Mouse (Mus musculus) G1E (cell line): ENCODE data around the gene Zfp423. TPM values are rescaled to one million over a fixed set of nuclear protein-coding genes. Genes with fewer than 3 reads are reported as not detected.

Experiments used
- ATAC-seq: 2 replicates; pipeline ENCODE4 v1.8.0; 2016; ENCODE audit warnings: mild to moderate bottlenecking; ENCODE audit not compliant: insufficient number of reproducible peaks, poor library complexity, low FRiP score, severe bottlenecking; ENCODE audit errors: extremely low read depth
- DNase-seq: peaks from one replicate; pipeline ENCODE4 v3.0.0; 2012; ENCODE audit warnings: low spot score
- H3K27me3 ChIP-seq: 2 replicates; pipeline ENCODE4 v1.6.1; 2012; ENCODE audit warnings: mild to moderate bottlenecking, low read length, inconsistent platforms; ENCODE audit not compliant: insufficient read depth
- H3K36me3 ChIP-seq: replicated peaks from 2 replicates; pipeline ENCODE3; 2012; ENCODE audit warnings: mild to moderate bottlenecking, inconsistent platforms
- H3K4me1 ChIP-seq: 2 replicates; pipeline ENCODE4 v1.6.1; 2012; ENCODE audit warnings: low read depth, low read length, inconsistent platforms, mixed read lengths; ENCODE audit not compliant: insufficient read depth
- H3K4me3 ChIP-seq: 2 replicates; pipeline ENCODE4 v1.5.1; 2012; ENCODE audit warnings: low read depth, mild to moderate bottlenecking, inconsistent platforms, low read length, moderate library complexity, mixed read lengths
- H3K9me3 ChIP-seq: replicated peaks from 2 replicates; pipeline ENCODE4 v1.6.1; 2012; ENCODE audit warnings: inconsistent platforms
- CTCF ChIP-seq: IDR thresholded peaks from 2 replicates; pipeline ENCODE4 v1.5.1; 2012; ENCODE audit warnings: low read depth, low read length, inconsistent platforms, mixed read lengths
- GATA1 ChIP-seq: IDR thresholded peaks from 2 replicates; pipeline ENCODE4 v1.6.1; 2012; ENCODE audit warnings: borderline replicate concordance, low read length, inconsistent platforms, mixed read lengths
- GATA2 ChIP-seq: IDR thresholded peaks from 2 replicates; pipeline ENCODE4 v1.6.1; 2012; ENCODE audit warnings: low read depth, low read length, inconsistent platforms, borderline replicate concordance
- POLR2AphosphoS5 ChIP-seq: IDR thresholded peaks from 2 replicates; pipeline ENCODE4 v1.6.1; 2012; ENCODE audit warnings: low read depth, low read length, inconsistent platforms; ENCODE audit not compliant: insufficient replicate concordance
- TAL1 ChIP-seq: conservative IDR thresholded peaks from 2 replicates; pipeline ENCODE4 v1.6.1; 2012; ENCODE audit warnings: low read depth, low read length, inconsistent platforms, mixed read lengths
- polyA plus RNA-seq: library from polyadenylated mRNA; stranded (reverse); fragments of >175 nt; gene quantifications from 2 replicates; pipeline ENCODE4 v1.2.3, GENCODE M21; 2012
- total RNA-seq, 2 experiments: library from RNA; stranded (forward) in 1 of 2; stranded (reverse) in 1 of 2; fragments of 200-1000 nt in 1 of 2; fragments of >200 nt in 1 of 2; fragmentation: Nextera tagmentation in 1 of 2; gene quantifications; 2 replicates each; pipeline ENCODE4 v1.2.3; 2014 to 2017

Gene Zfp423
- total and polyA plus RNA-seq, 3 experiments, result not detected

DNA sequence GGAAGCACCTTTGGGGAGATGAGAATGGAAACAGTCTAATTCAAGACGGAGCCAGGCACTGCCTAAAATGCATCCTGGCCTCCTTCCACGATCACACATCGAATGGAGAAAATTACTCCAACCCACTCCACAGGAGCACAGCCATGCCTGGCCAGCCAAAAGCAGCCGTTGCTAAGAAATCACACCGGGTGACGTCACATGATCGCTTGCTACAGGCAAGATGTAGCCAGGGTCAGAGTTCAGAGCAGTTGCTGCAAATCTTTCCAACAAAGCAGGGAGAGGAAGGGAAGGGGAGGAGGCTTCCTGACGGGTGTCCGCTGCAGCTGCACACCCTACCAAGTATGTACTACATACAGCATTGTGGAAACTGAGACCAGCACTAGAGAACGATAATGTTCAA is 83.9 kb downstream of the Zfp423 start:
- Histone ChIP-seq H3K9me3 (peaks cover 72% of the 10 kb centered on the region), H3K4me1 (no peaks in the 10 kb centered on the region), H3K27me3 (no peaks in the 10 kb centered on the region), H3K4me3 (no peak overlapping the region), H3K36me3 (no peaks in the 10 kb centered on the region)
- ATAC-seq (no peak), DNase-seq (no peak)
- TF ChIP-seq POLR2AphosphoS5 (no peak), TAL1 (no peak), CTCF (no peak), GATA2 (no peak), GATA1 (no peak)

DNA sequence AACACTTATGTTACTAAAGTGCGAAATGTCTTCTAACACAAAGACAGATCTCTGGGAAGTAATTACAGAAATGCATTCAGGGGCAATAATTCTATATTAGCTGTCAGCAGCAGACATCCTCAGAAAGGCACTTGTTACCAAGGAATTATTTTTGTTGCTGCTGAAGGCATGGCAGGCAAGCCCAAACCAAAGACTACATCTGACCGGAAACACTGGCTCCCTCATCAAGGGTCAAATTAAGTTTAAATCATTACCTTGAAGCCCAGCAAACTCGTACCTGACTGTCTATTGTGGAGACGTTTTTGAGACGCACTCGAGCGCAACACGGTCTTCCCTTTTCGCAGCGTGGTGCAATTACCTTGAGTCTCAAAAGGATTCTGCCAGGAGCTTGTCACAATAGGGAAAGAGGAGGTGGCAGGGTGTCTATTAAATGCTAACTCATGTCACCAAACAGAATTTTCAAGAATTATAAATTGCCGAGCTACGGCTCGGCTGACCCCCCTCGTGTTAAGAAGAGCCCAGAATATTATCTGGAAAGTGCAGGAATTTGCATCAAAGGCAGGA is 86.3 kb downstream of the Zfp423 start:
- DNase-seq (no peak), ATAC-seq (no peak)
- TF ChIP-seq CTCF, result no peak
- no peak for TF ChIP-seq GATA2
- no peak for TF ChIP-seq GATA1
- no peak for TF ChIP-seq TAL1
- no peak for TF ChIP-seq POLR2AphosphoS5

DNA sequence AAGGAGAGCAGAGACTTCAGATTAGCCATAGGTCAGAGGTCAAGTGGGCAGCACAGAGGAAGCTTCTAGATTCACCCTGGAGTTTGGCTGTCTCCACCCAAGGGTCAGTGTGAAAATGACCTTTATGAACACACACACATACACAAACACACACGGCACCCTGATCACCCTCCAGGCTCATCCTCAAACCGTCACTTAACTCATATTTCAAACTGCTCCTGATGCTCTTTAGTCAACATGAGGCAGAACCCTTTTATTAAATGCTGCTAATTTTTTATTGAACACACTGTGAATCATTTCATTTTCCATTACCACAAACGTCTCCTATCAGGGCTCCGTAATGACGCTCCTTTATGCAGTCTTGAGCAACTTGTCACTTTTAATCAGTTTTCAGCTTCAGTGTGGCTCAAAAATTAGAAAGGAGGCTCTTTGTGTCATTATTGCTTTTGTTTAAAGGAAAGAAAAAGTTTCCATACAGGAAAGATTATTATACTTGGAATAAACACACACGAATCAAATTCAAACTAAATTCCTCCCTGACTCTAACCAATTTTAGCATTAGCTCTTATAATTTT is 87.0 kb downstream of the Zfp423 start:
- H3K27me3 ChIP-seq, result no peaks in the 10 kb centered on the region
- no peak for TF ChIP-seq TAL1
- no peak for TF ChIP-seq GATA2
- no peak for TF ChIP-seq GATA1
- TF ChIP-seq POLR2AphosphoS5, result no peak
- TF ChIP-seq CTCF, result no peak
- H3K36me3 ChIP-seq, result no peaks in the 10 kb centered on the region
- DNase-seq, result no peak
- ATAC-seq, result no peak
- H3K4me3 ChIP-seq, result no peak overlapping the region
- no peaks in the 10 kb centered on the region for H3K4me1 ChIP-seq
- H3K9me3 ChIP-seq, result peaks cover 76% of the 10 kb centered on the region

More for the DNA sequence above, 86.3 kb downstream of the Zfp423 start:
- Histone ChIP-seq H3K4me1 (no peaks in the 10 kb centered on the region), H3K27me3 (no peaks in the 10 kb centered on the region), H3K36me3 (no peaks in the 10 kb centered on the region), H3K9me3 (peaks cover 76% of the 10 kb centered on the region), H3K4me3 (no peak overlapping the region)

DNA sequence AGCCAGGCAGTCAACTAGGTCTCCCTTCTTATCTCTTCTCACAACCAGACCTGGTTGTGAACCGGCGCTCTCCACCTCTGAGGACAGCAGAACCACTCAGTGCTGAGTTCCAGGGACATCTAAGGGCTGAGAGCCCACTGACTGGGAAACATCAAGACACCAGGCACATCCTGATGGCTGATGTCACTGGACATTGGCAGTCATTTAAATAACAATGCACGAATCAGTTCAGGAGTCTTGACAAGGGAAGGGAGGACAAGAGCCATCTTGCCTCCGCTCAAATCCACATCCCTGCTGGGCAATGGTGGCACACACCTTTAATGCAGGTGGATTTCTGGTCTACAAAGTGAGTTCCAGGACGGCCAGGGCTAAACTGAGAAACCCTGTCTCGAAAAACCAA is 92.8 kb downstream of the Zfp423 start:
- no peaks in the 10 kb centered on the region for H3K27me3 ChIP-seq
- ATAC-seq (no peak), DNase-seq (no peak)
- H3K4me3 ChIP-seq, result no peak overlapping the region
- H3K4me1 ChIP-seq, result no peaks in the 10 kb centered on the region
- no peaks in the 10 kb centered on the region for H3K36me3 ChIP-seq
- peaks cover 79% of the 10 kb centered on the region for H3K9me3 ChIP-seq
- TF ChIP-seq POLR2AphosphoS5, result no peak
- no peak for TF ChIP-seq GATA1
- no peak for TF ChIP-seq GATA2
- TF ChIP-seq CTCF, result no peak
- TF ChIP-seq TAL1, result no peak

DNA sequence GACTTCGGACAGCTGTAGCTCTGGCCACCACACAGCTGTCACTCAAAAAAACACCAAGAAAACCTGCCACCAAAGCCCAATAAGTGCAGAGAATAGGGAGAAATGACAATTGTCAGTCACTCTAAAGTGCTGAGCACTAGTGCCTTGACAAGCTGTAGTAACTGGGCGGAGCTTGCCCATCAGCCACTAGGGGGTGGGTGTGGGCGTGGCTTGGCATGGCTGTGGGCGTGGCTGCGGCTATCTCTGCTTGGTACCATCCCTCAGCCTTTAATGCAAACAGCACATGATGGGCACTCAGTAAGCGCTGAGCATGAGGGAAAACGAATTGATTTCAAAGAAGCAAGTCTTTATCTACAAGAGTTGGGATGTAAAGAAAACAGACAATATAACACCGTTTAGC is 95.2 kb downstream of the Zfp423 start:
- Histone ChIP-seq H3K36me3 (no peaks in the 10 kb centered on the region), H3K4me3 (no peak overlapping the region), H3K9me3 (peaks cover 77% of the 10 kb centered on the region), H3K4me1 (no peaks in the 10 kb centered on the region), H3K27me3 (no peaks in the 10 kb centered on the region)
- no peak for ATAC-seq
- TF ChIP-seq CTCF (no peak), GATA2 (no peak), POLR2AphosphoS5 (no peak), TAL1 (no peak), GATA1 (no peak)
- DNase-seq, result no peak

DNA sequence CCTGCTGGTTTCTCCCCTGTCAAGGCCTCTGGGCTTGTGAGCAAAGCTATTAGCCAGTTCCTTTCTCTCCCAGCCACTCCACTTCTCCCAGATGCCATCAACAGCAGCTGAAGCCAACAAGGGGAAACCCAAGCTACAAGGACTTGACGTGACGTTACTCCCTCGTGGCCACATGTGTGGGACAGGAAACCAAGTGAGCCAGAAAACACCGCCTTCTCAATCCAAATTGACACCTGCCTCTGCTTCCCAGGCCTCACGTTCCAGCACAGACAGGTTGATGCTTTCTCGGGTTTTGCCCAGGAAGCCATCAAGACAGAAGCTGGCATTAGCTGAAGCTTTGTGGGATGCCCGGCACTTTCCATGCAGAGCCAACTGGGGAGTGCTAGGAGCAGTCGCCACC is 96.3 kb downstream of the Zfp423 start:
- TF ChIP-seq GATA2, result no peak
- TF ChIP-seq GATA1, result no peak
- no peak for TF ChIP-seq CTCF
- no peak for TF ChIP-seq TAL1
- no peak for TF ChIP-seq POLR2AphosphoS5
- ATAC-seq (no peak), DNase-seq (no peak)
- Histone ChIP-seq H3K4me3 (no peak overlapping the region), H3K4me1 (no peaks in the 10 kb centered on the region), H3K27me3 (no peaks in the 10 kb centered on the region), H3K36me3 (no peaks in the 10 kb centered on the region), H3K9me3 (peaks cover 80% of the 10 kb centered on the region)

DNA sequence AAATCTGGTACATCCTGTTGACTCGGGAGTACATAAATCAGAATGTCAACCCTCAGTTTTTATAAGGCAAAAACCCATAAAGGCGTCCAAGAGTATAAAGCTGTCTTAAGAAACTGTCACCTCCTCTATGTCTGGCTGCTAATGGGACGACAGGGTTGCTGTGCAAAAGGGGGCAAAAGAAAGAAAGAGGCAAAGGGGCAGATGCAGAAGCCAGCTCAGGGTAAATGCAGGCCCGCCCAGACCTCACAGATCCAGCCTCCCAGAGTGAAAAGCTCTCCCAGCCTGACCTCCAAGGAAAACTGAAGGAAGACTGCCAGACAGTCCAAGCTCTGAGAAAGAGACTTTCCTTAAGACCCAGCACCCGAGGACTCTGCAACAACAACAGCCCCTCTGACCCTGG is 97.7 kb downstream of the Zfp423 start:
- Histone ChIP-seq H3K9me3 (peaks cover 79% of the 10 kb centered on the region), H3K4me3 (no peak overlapping the region), H3K27me3 (no peaks in the 10 kb centered on the region), H3K4me1 (no peaks in the 10 kb centered on the region), H3K36me3 (no peaks in the 10 kb centered on the region)
- ATAC-seq (no peak), DNase-seq (no peak)
- TF ChIP-seq CTCF, result no peak
- TF ChIP-seq GATA2, result no peak
- no peak for TF ChIP-seq GATA1
- TF ChIP-seq TAL1, result no peak
- TF ChIP-seq POLR2AphosphoS5, result no peak
